Mouse (Mus musculus): ENCODE results near the gene Rap1gap. TPM values are rescaled to one million over a fixed set of nuclear protein-coding genes. Genes with fewer than 3 reads are reported as not detected.

Rap1gap gene
- polyA plus RNA-seq, 1 experiment = not detected

DNA sequence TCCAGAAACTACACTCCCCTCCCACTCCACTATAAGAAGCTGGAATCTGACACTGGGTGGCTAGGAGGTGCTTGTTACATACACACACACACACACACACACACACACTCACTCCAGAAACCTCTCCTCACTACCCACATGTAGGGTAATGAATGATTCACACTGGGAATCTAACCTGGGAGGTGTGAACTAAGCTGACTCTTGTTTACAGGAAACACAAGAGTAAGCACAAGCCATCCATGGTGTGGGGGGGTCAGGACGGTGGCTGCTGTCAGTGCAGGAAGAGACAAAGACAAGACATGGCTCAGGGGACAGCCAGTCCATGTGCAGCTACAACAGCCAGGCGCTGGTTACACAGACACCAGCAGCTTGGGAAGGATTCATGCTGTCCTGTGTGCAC, 89.9 kb downstream of the Rap1gap start:
- TF ChIP-seq GATA1 (IDR thresholded peaks at IDR 0.05; ENCODE audit: low read length) = no peak

DNA sequence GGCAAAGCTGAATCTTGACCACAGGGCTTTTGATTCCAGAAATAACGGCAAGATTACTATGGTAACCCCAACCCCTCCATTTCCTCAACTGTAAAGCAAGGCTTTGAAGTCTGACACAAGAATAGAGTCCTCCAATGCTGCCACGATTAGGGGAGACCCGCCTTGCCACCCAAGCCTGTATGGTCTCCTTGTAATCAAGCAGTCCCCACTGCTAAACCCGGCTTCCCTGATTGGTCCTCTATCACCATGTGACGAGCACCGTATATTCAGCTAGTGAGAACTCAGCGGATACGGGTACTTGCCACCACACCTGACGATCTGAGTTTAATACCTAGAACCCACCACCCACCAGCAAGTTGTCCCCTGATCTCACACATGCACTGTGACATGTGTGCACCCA, 98.4 kb downstream of the Rap1gap start:
- no peak for TF ChIP-seq GATA1 (IDR thresholded peaks at IDR 0.05; ENCODE audit: low read length)

DNA sequence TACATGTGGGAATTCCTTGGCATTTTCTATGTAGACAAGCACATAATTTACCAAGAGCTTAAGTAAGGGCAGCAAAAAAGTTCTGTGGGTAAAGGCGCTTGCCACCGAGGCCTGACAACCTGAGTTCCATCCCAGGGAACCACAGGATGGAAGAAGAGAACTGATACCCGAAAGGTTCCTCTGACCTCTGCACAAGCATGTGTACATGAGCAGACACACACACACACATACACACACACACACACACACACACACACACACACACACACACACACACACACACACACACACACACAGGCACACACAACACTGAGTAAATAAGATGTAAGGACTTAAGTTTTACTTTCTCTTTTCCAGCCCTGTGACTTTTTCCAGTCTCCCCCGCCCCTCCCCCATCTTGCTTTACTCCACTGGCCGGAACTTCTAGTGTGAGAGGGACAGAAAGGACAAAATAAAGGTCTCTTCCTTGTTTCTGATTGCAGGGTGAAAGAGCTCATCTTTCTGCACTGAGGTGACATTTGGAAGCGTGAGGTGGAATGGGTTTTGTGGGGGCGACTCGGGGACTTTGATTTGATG, 99.5 kb downstream of the Rap1gap start:
- TF ChIP-seq GATA1 (IDR thresholded peaks at IDR 0.05; ENCODE audit: low read length) = no peak

DNA sequence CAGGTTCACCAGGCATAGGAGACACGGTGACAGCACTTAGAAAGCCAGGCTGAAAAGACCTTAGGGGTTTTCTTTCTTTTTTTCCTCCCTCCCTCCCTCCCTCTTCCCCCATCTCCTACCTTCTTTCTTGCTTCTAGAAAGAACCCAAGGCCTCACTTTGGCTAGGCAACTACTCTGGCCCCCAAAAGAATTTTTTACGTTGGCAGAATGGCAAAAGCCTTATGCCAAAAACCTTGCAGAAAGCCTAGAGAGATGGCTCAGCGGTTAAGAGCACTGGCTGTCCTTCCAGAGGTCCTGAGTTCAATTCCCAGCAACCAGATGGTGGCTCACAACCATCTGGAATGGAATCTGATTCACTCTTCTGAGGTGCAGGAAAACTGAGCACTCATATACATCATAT, 100.1 kb downstream of the Rap1gap start:
- TF ChIP-seq GATA1 (IDR thresholded peaks at IDR 0.05; ENCODE audit: low read length) = no peak

DNA sequence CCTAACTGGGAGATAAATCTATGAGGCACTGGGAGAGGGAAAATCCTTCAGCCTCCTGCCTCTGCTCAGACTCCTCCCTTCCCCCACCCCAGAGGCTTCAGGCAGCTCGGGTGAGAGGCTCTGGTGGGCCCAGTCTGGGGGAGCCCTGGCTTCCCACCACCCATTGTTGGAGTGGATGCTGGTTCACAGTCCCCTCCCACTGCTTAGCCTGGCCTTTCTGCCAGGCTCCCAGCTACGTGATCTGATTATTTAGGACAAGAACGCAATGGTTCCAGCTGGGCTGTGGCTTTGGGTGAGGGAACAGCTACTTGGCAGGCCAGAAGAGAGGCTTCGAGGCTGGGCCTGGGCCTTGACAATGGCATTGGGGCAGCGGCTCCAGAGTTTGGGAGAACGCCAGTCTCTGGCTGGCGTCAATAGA, 101.0 kb downstream of the Rap1gap start:
- no peak for TF ChIP-seq GATA1 (IDR thresholded peaks at IDR 0.05; ENCODE audit: low read length)

DNA sequence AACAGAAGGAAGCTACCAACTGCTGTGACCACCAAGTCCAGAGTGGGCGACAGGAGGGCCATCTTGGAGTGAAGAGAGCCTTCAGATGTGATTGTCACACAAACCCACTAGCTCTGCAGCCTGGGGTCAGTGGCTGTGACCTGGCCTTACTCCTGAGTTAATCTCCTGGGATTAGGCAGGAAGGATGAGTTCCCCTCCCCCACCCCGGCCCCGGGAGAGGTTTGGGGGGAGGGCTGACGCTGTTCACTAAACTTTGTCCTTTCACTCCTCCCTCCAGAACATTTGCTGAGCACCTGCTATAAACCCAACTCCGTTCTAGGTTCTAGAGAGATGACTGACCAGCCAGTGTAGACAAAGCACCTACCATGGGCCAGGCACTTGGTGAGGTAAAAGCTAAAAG, 101.8 kb downstream of the Rap1gap start:
- no peak for TF ChIP-seq GATA1 (IDR thresholded peaks at IDR 0.05; ENCODE audit: low read length)

DNA sequence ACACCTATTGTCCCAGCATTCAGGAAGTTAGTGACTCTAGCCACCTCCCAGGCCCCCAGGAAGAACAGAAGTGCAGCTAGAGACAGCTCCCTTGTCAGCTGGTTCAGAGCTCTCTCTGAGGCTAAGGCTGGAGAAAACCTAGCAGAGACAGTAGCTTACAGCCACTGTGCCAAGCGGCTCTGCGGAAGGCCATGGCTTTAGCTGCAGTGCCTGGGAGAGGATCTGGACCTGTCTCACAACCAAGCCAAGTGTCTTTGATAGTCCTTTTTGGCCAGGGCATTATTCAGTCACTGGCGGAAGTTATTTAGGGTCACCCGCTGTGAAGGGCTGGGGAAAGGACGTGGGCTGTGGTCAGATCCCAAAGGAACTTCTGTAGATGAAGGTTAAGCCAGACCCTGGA, 103.9 kb downstream of the Rap1gap start:
- TF ChIP-seq GATA1 (IDR thresholded peaks at IDR 0.05; ENCODE audit: low read length) = no peak

DNA sequence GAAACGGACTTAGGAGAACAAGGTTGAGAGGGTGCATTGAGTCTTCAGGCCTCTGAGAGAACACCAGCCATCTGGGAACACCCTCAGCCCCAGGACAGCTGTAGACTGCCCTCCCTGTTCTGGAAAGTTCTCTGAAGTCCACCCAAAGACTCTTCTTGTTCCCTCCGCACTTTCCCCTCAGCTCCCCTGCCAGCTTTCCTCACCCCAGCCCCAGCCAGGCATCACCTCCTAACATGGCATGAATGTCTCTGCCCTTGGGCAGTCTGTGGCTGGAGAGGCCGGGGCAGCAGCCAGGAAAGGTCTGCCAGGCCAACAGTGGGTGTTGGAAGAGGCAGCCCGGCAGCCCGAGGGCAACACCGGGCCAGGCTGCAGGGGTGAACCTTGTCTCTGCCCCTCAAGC, 104.3 kb downstream of the Rap1gap start:
- no peak for TF ChIP-seq GATA1 (IDR thresholded peaks at IDR 0.05; ENCODE audit: low read length)

DNA sequence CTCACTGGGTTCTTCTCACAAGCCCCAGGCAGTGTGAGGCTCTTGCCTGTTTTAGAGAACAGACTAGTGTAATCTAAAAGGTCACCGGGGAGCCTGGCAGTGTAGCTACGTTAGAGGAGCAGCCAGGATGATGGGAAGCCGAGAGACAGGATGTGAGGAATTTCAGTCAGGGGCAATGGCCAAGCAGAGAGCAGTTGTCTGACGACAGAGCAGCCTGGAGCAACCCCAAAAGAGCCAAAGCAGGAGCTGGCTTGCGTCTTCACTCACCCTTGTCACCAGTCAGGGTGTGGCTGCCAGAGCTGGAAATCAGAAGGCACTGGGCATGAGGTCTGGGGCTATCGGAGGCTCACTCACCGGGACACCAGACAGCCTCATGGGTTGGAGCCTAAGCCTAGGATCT, 105.1 kb downstream of the Rap1gap start:
- TF ChIP-seq GATA1 (IDR thresholded peaks at IDR 0.05; ENCODE audit: low read length) = no peak

DNA sequence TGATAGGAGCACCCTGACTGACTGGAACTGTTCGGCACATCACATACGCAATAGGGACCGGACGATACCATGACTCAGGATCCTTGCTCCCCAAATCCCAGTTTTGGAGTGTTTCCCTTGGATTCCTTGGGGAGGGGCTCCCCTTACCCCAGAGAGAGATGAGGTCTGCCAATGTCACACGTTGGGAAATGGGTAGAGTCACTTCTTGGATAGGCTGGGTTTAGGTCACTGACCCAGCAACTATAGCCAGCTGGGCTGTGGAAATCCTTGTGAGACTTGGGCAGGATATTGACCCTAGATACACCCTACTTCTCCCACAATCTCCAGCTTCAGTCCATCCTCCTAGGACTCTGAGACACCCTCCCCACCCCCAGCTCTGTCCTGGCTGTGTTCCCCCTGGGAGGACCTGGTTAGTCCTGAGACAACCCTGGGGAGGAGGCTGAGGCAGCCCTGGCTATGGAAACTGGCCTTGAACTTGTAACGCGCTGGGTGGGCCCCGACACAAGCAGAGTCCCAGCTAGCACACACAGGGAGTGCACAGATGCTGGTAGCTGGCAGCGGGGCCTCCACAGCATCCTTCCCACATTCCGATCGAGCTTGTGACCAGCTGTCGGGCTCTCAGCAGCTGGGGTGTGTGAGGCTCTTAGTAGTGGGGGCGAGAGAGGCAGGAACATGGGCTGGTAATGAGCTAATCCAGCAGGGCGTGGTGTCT, 106.5 kb downstream of the Rap1gap start:
- TF ChIP-seq GATA1 (IDR thresholded peaks at IDR 0.05; ENCODE audit: low read length) = no peak

DNA sequence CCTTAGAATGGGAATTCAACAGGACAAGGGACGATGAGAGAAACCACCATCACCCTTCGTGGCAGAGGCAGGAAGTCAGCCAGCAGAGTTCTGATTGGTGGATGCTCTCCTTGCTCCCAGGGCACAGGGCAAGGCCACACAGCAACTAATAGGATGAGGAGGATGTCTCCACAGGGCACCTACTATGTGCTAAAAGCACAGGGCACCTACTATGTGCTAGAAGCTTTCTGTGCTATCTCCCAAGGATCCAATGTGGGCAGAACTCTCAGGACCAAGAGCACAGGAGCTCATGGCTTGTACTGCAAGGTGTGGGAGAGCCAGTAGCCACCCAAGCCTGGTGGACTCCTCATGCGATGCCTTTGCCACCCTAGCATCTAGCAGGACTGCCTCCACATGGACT, 107.2 kb downstream of the Rap1gap start:
- TF ChIP-seq GATA1 (IDR thresholded peaks at IDR 0.05; ENCODE audit: low read length) = no peak

DNA sequence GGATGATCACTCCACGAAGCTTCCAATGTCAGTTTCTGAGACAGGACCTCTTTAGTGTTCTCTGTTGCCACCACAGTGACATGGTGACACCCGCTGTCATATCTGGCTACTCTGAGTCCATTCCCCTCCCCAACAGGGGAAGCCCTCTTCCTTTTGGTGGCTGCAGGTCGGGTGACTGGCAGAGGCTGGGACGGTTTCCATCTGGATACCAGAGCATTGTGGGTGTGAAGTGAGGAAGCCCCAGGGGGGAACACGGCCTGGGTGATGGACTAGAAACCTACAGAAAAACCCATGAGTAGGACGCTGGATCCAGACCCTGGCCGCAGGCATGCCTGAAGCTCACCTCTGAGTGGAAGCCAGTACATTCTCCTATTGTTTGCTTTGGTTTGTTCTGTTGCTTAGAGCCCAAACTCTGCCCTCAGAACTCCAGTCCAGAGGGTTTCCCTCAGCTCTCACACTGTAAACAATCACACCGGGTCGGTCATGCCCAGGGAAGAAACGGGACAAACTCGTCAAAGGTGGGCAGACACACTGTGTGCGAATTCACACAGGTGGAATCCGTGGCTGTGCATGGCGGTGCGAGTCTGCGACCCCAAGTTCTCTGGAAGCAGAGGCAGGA, 108.0 kb downstream of the Rap1gap start:
- no peak for TF ChIP-seq GATA1 (IDR thresholded peaks at IDR 0.05; ENCODE audit: low read length)

DNA sequence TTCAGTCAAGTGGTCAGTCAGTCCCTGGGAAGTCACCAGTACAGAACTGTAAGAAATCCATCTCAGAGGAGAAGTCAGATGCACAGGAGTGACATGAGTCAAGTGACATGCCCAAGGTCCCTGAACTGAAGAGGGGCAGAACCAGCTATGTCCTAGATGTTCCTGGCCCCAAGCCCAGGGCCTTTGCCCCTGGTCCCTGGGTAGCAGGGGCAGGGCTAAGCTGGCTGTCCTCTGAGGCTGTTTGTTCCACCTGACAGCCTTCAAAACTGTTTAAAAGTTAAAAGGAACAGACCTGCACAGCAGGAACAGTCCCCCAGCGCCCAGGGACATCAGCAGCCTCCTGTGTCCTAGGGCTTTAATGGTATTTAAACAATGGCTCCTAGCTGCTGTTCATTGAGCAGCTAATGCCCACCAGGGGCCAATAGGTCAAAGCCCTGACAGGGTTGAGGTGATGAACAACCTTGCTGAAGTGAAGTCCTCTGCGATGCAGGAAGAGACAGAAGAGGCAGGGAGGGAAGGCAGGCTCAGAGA, 108.9 kb downstream of the Rap1gap start:
- TF ChIP-seq GATA1 (IDR thresholded peaks at IDR 0.05; ENCODE audit: low read length) = no peak

DNA sequence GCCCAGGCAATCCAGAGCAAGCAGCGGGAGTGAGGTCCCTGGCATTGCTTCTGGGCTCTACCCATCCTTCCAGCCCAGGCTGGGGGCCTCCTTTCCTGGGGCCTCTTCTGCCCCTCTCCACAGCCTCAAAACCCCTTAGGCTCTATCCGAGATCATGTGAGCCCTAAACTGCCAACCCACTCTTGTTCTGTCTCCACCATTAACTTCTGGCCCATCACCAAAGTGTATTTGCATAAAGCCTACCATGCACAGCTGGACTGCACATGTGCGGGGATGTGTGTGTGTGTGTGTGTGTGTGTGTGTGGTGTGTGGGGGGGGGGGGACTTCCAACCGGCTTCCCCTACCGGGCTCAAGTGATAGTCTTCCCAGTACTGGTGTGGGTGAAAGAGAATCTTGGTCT, 109.5 kb downstream of the Rap1gap start:
- no peak for TF ChIP-seq GATA1 (IDR thresholded peaks at IDR 0.05; ENCODE audit: low read length)

DNA sequence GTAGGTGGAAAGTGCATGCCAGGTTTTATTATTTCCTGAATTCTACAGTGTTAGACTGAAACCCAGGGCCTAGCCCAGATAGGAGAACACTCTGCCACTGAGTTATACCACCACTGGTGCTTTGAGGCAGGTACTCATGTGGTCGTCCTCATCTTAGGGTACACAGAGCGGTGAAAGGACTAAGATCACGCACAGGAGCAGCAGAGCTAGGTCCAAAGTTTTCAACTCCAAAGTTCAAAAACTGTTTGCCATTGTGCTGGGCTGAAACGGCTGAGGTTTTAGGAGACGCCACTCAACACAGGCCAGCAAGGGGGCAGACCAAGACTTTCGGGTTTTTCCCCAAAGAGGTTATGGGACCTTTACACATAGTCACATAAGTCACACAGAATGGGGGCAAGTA, 110.0 kb downstream of the Rap1gap start:
- TF ChIP-seq GATA1 (IDR thresholded peaks at IDR 0.05; ENCODE audit: low read length) = no peak

DNA sequence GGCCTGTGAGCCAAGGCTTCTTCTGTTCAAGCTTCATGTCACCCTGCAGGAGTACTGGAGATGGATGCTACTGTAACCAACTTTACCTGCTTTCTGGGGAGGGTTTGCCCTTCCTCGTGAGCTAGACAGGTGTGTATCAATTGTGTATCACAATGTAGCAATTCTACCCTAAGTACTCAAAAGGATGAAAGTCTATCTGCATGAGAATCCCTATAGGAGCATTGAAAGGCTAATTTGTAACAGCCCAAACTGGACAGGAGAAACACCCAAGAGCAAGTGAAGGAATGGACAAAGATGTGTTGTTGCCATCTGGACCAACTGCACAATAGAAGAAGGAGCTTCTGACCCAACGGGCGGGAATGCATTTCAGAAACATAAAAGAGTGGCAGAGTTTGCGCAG, 113.3 kb downstream of the Rap1gap start:
- TF ChIP-seq GATA1 (IDR thresholded peaks at IDR 0.05; ENCODE audit: low read length) = no peak
